Mouse (Mus musculus) myocyte (in vitro differentiated cells): Measurements from ENCODE around the gene Auts2. TPM values are rescaled to one million over a fixed set of nuclear protein-coding genes. Genes with fewer than 3 reads are reported as not detected.

ENCODE experiments used
- H3K27me3 ChIP-seq: one replicate; pipeline ENCODE4 v1.6.1; 2011; ENCODE audit not compliant: control insufficient read depth, insufficient read depth, insufficient read length
- H3K36me3 ChIP-seq: one replicate; pipeline ENCODE4 v1.6.1; 2011; ENCODE audit not compliant: control insufficient read depth, insufficient read depth
- H3K4me2 ChIP-seq: one replicate; pipeline ENCODE4 v1.6.1; 2011; ENCODE audit warnings: low read depth, control low read depth
- H3K4me3 ChIP-seq: one replicate; pipeline ENCODE4 v1.5.1; 2011; ENCODE audit warnings: mild to moderate bottlenecking, control low read depth, moderate library complexity
- H3K79me2 ChIP-seq: one replicate; pipeline ENCODE4 v1.6.1; 2011; ENCODE audit not compliant: control insufficient read depth, insufficient read depth
- H3ac ChIP-seq: one replicate; pipeline ENCODE4 v1.6.1; 2011; ENCODE audit not compliant: control insufficient read depth, insufficient read length
- CEBPB ChIP-seq: IDR thresholded peaks from 2 replicates; pipeline ENCODE4 v1.6.1; 2011; ENCODE audit warnings: mild to moderate bottlenecking, moderate library complexity; ENCODE audit not compliant: poor library complexity, insufficient read depth, severe bottlenecking
- E2F4 ChIP-seq: IDR thresholded peaks from one replicate; pipeline ENCODE4 v1.6.1; 2011; ENCODE audit warnings: mild to moderate bottlenecking, control low read depth, moderate library complexity; ENCODE audit not compliant: insufficient read depth
- MAX ChIP-seq: IDR thresholded peaks from one replicate; pipeline ENCODE4 v1.6.1; 2011; ENCODE audit warnings: low read depth, mild to moderate bottlenecking, control low read depth
- MYOD1 ChIP-seq, 3 experiments: IDR thresholded peaks; one replicate each; pipeline ENCODE4 v1.6.1; 2011; ENCODE audit warnings: control low read depth in 2 of 3, low read depth in 2 of 3, mild to moderate bottlenecking in 2 of 3, moderate library complexity in 1 of 3; ENCODE audit not compliant: insufficient read length in 2 of 3, control insufficient read depth in 1 of 3
- MYOG ChIP-seq, 3 experiments: IDR thresholded peaks; one replicate each; pipeline ENCODE4 v1.6.1; 2011; ENCODE audit warnings: control low read depth in 2 of 3, low read depth in 2 of 3, mild to moderate bottlenecking in 2 of 3; ENCODE audit not compliant: insufficient read length in 2 of 3, control insufficient read depth in 1 of 3, insufficient read depth in 1 of 3
- POLR2A ChIP-seq: IDR thresholded peaks from one replicate; pipeline ENCODE4 v1.6.1; 2011; ENCODE audit warnings: low read depth, mild to moderate bottlenecking, control low read depth, moderate library complexity; ENCODE audit not compliant: insufficient read length
- POLR2AphosphoS2 ChIP-seq: IDR thresholded peaks from one replicate; pipeline ENCODE4 v1.6.1; 2011; ENCODE audit warnings: low read depth, control low read depth; ENCODE audit not compliant: insufficient read length
- REST ChIP-seq: IDR thresholded peaks from one replicate; pipeline ENCODE4 v1.6.1; 2011; ENCODE audit warnings: mild to moderate bottlenecking, control low read depth, moderate library complexity; ENCODE audit not compliant: insufficient read depth, insufficient read length
- SRF ChIP-seq: IDR thresholded peaks from one replicate; pipeline ENCODE4 v1.6.1; 2011; ENCODE audit warnings: low read depth; ENCODE audit not compliant: control insufficient read depth, insufficient read length
- TCF12 ChIP-seq: IDR thresholded peaks from one replicate; pipeline ENCODE4 v1.6.1; 2011; ENCODE audit warnings: mild to moderate bottlenecking, control low read depth; ENCODE audit not compliant: poor library complexity, insufficient read depth, severe bottlenecking
- TCF3 ChIP-seq: IDR thresholded peaks from one replicate; pipeline ENCODE4 v1.6.1; 2011; ENCODE audit warnings: low read depth, control low read depth; ENCODE audit not compliant: insufficient read length
- USF1 ChIP-seq: IDR thresholded peaks from one replicate; pipeline ENCODE4 v1.6.1; 2011; ENCODE audit warnings: low read depth, mild to moderate bottlenecking, control low read depth, moderate library complexity
- polyA plus RNA-seq: library from polyadenylated mRNA; unstranded; fragments of >200 nt; fragmentation: generic; extraction: Trizol; gene quantifications from one replicate; pipeline ENCODE4 v1.2.1, GENCODE M21; 2012; ENCODE audit warnings: missing spikeins

Auts2 gene
- polyA plus RNA-seq, 1 experiment: 8.0 TPM

- H3K4me2 ChIP-seq: no peak overlapping the region
- no peaks in the 10 kb centered on the region for H3K27me3 ChIP-seq
- no peak overlapping the region for H3K4me3 ChIP-seq
- H3ac ChIP-seq: no peak overlapping the region
- no peak for TF ChIP-seq TCF3
- no peak for TF ChIP-seq MYOG (IDR thresholded peaks at IDR 0.05; ENCODE audit: control insufficient read depth in 1 of 3, insufficient read depth in 1 of 3, insufficient read length in 2 of 3, low read depth in 2 of 3)
- TF ChIP-seq MAX: no peak
- no peak for TF ChIP-seq MYOD1 (IDR thresholded peaks at IDR 0.05; ENCODE audit: control insufficient read depth in 1 of 3, insufficient read length in 2 of 3, low read depth in 2 of 3)
- no peak for TF ChIP-seq E2F4
- TF ChIP-seq SRF: no peak
- no peak for TF ChIP-seq POLR2AphosphoS2
- no peak for TF ChIP-seq CEBPB
- TF ChIP-seq USF1: no peak
- no peak for TF ChIP-seq POLR2A
- TF ChIP-seq REST: no peak
- TF ChIP-seq TCF12: no peak
- no peaks in the 10 kb centered on the region for H3K79me2 ChIP-seq
- H3K36me3 ChIP-seq: no peaks in the 10 kb centered on the region
Observed at GRCm38 (mm10) chr5:132089496-132090250, 453.5 kb downstream of the Auts2 start.

GRCm38 (mm10) chr5:132088585-132088984 lies 454.6 kb downstream of the Auts2 start:
- Histone ChIP-seq H3K4me3 (no peak overlapping the region), H3K27me3 (no peaks in the 10 kb centered on the region), H3ac (no peak overlapping the region), H3K4me2 (no peak overlapping the region), H3K79me2 (no peaks in the 10 kb centered on the region), H3K36me3 (no peaks in the 10 kb centered on the region)
- no peak for TF ChIP-seq CEBPB
- no peak for TF ChIP-seq TCF3
- TF ChIP-seq REST: no peak
- TF ChIP-seq SRF: no peak
- no peak for TF ChIP-seq MYOD1 (IDR thresholded peaks at IDR 0.05; ENCODE audit: control insufficient read depth in 1 of 3, insufficient read length in 2 of 3, low read depth in 2 of 3)
- TF ChIP-seq MAX: no peak
- TF ChIP-seq MYOG (IDR thresholded peaks at IDR 0.05; ENCODE audit: control insufficient read depth in 1 of 3, insufficient read depth in 1 of 3, insufficient read length in 2 of 3, low read depth in 2 of 3): no peak
- no peak for TF ChIP-seq USF1
- TF ChIP-seq POLR2A: no peak
- no peak for TF ChIP-seq E2F4
- no peak for TF ChIP-seq TCF12
- TF ChIP-seq POLR2AphosphoS2: no peak

- Histone ChIP-seq H3K36me3 (no peaks in the 10 kb centered on the region), H3K79me2 (no peaks in the 10 kb centered on the region), H3ac (no peak overlapping the region), H3K4me3 (no peak overlapping the region), H3K27me3 (no peaks in the 10 kb centered on the region), H3K4me2 (no peak overlapping the region)
- no peak for TF ChIP-seq POLR2AphosphoS2
- no peak for TF ChIP-seq POLR2A
- no peak for TF ChIP-seq CEBPB
- TF ChIP-seq SRF: no peak
- no peak for TF ChIP-seq MYOD1 (IDR thresholded peaks at IDR 0.05; ENCODE audit: control insufficient read depth in 1 of 3, insufficient read length in 2 of 3, low read depth in 2 of 3)
- no peak for TF ChIP-seq USF1
- no peak for TF ChIP-seq MYOG (IDR thresholded peaks at IDR 0.05; ENCODE audit: control insufficient read depth in 1 of 3, insufficient read depth in 1 of 3, insufficient read length in 2 of 3, low read depth in 2 of 3)
- no peak for TF ChIP-seq TCF12
- TF ChIP-seq MAX: no peak
- no peak for TF ChIP-seq REST
- no peak for TF ChIP-seq TCF3
- TF ChIP-seq E2F4: no peak
Observed at GRCm38 (mm10) chr5:132083753-132084326, 459.3 kb downstream of the Auts2 start.

GRCm38 (mm10) chr5:132075942-132076341 lies 467.2 kb downstream of the Auts2 start:
- H3K4me3 ChIP-seq: no peak overlapping the region

More at GRCm38 (mm10) chr5:132075942-132076341, 467.2 kb downstream of the Auts2 start:
- Histone ChIP-seq H3K79me2 (no peaks in the 10 kb centered on the region), H3ac (no peak overlapping the region), H3K4me2 (no peak overlapping the region), H3K27me3 (no peaks in the 10 kb centered on the region), H3K36me3 (no peaks in the 10 kb centered on the region)
- no peak for TF ChIP-seq REST
- no peak for TF ChIP-seq TCF12
- TF ChIP-seq POLR2AphosphoS2: no peak
- no peak for TF ChIP-seq TCF3
- TF ChIP-seq MYOG (IDR thresholded peaks at IDR 0.05; ENCODE audit: control insufficient read depth in 1 of 3, insufficient read depth in 1 of 3, insufficient read length in 2 of 3, low read depth in 2 of 3): no peak
- no peak for TF ChIP-seq MAX
- no peak for TF ChIP-seq E2F4
- no peak for TF ChIP-seq MYOD1 (IDR thresholded peaks at IDR 0.05; ENCODE audit: control insufficient read depth in 1 of 3, insufficient read length in 2 of 3, low read depth in 2 of 3)
- TF ChIP-seq CEBPB: no peak
- no peak for TF ChIP-seq POLR2A
- TF ChIP-seq USF1: no peak
- no peak for TF ChIP-seq SRF
